Mouse (Mus musculus) kidney, postnatal 0 days (tissue): ENCODE measurements around the gene Tkfc. TPM values are rescaled to one million over a fixed set of nuclear protein-coding genes. Genes with fewer than 3 reads are reported as not detected.

ENCODE experiments used
- ATAC-seq: fragments of 200-750 bp; cut with Nextera tagmentation; replicated peaks from 2 replicates; pipeline ENCODE4 v1.8.0; 2017; ENCODE audit warnings: low read depth, moderate number of reproducible peaks, moderate TSS enrichment, moderate library complexity; ENCODE audit not compliant: low FRiP score
- DNase-seq: peaks from one replicate; pipeline ENCODE4 v3.0.0-alpha.2; 2016; ENCODE audit warnings: low spot score
- H3K27ac ChIP-seq: fragments of 300-500 bp; sonication (generic); 2 replicates; pipeline ENCODE4 v1.5.1; 2014; ENCODE audit warnings: mild to moderate bottlenecking
- H3K27me3 ChIP-seq: fragments of 300-500 bp; sonication (generic); 2 replicates; pipeline ENCODE4 v1.6.1; 2014; ENCODE audit warnings: low read length, mixed read lengths; ENCODE audit not compliant: insufficient read depth
- H3K36me3 ChIP-seq: fragments of 300-500 bp; sonication (generic); 2 replicates; pipeline ENCODE4 v1.6.1; 2014; ENCODE audit warnings: low read length, mixed read lengths; ENCODE audit not compliant: insufficient read depth
- H3K4me1 ChIP-seq: fragments of 300-500 bp; sonication (generic); replicated peaks from 2 replicates; pipeline ENCODE4 v1.6.1; 2014; ENCODE audit warnings: antibody characterized with exemption, low read length, mixed read lengths; ENCODE audit not compliant: insufficient read depth
- H3K4me2 ChIP-seq: fragments of 300-500 bp; sonication (generic); 2 replicates; pipeline ENCODE4 v1.6.1; 2014; ENCODE audit warnings: mild to moderate bottlenecking, low read length, moderate library complexity, mixed read lengths
- H3K4me3 ChIP-seq: fragments of 300-500 bp; sonication (generic); replicated peaks from 2 replicates; pipeline ENCODE4 v1.5.1; 2014; ENCODE audit warnings: low read depth, low read length
- H3K9ac ChIP-seq: fragments of 300-500 bp; sonication (generic); 2 replicates; pipeline ENCODE4 v1.6.1; 2014; ENCODE audit warnings: low read depth, low read length
- H3K9me3 ChIP-seq: fragments of 300-500 bp; sonication (generic); replicated peaks from 2 replicates; pipeline ENCODE4 v1.6.1; 2016; ENCODE audit warnings: low read length, inconsistent platforms, mixed read lengths
- CTCF ChIP-seq: IDR thresholded peaks from 2 replicates; pipeline ENCODE4 v1.5.1; 2016; ENCODE audit warnings: antibody characterized with exemption, low read depth, mild to moderate bottlenecking, moderate library complexity
- WGBS: fragments of 180-500 bp; shearing (Covaris S2); extraction: QIAGEN DNeasy Blood & Tissue Kit; methylation state at CpG from one replicate; pipeline ENCODE4 v1.1.7; 2014; 5-methylcytosine and 5-hydroxymethylcytosine counted together
- polyA plus RNA-seq: library from polyadenylated mRNA; unstranded; fragments of >200 nt; fragmentation: Nextera tagmentation; extraction: Ambion mirVana; gene quantifications from 2 replicates; pipeline ENCODE4 v1.2.1, GENCODE M21; 2015

Tkfc gene
- polyA plus RNA-seq, 1 experiment from 2014 or later, result 42.2 TPM

- H3K4me1 ChIP-seq, result no peaks in the 10 kb centered on the region
- H3K36me3 ChIP-seq, result peaks cover 16% of the 10 kb centered on the region
- no peak for TF ChIP-seq CTCF
- ATAC-seq (no peak), DNase-seq (no peak)
- no peak overlapping the region for H3K9ac ChIP-seq
- no peak overlapping the region for H3K27ac ChIP-seq
- H3K4me2 ChIP-seq, result no peak overlapping the region
- no peak overlapping the region for H3K4me3 ChIP-seq
- H3K9me3 ChIP-seq, result no peaks in the 10 kb centered on the region
- WGBS, result 59% methylated on average over 3 of the region's 3 CpGs
- no peaks in the 10 kb centered on the region for H3K27me3 ChIP-seq
Measured at GRCm38 (mm10) chr19:10590301-10590700, 15.2 kb downstream of the Tkfc start.

GRCm38 (mm10) chr19:10589127-10589857, 16.2 kb downstream of the Tkfc start:
- no peaks in the 10 kb centered on the region for H3K27me3 ChIP-seq
- H3K4me3 ChIP-seq, result no peak overlapping the region
- no peak overlapping the region for H3K9ac ChIP-seq
- H3K4me2 ChIP-seq, result no peak overlapping the region
- H3K4me1 ChIP-seq, result no peaks in the 10 kb centered on the region
- WGBS, result 67% methylated on average over 5 of the region's 5 CpGs
- ATAC-seq, result no peak
- peaks cover 10% of the 10 kb centered on the region for H3K36me3 ChIP-seq
- no peak for TF ChIP-seq CTCF
- H3K9me3 ChIP-seq, result no peaks in the 10 kb centered on the region
- H3K27ac ChIP-seq, result no peak overlapping the region
- no peak for DNase-seq

- TF ChIP-seq CTCF, result no peak
- no peaks in the 10 kb centered on the region for H3K27me3 ChIP-seq
- H3K4me1 ChIP-seq, result no peaks in the 10 kb centered on the region
- no peak overlapping the region for H3K9ac ChIP-seq
- peaks cover 5% of the 10 kb centered on the region for H3K36me3 ChIP-seq
- H3K27ac ChIP-seq, result no peak overlapping the region
- no peak overlapping the region for H3K4me2 ChIP-seq
- 87% methylated on average over 8 of the region's 8 CpGs for WGBS
- ATAC-seq, result no peak
- H3K4me3 ChIP-seq, result no peak overlapping the region
- no peaks in the 10 kb centered on the region for H3K9me3 ChIP-seq
- DNase-seq, result no peak
Measured at GRCm38 (mm10) chr19:10587231-10587630, 18.2 kb downstream of the Tkfc start.

GRCm38 (mm10) chr19:10585112-10585511, 20.3 kb downstream of the Tkfc start:
- TF ChIP-seq CTCF, result no peak
- 79% methylated on average over 8 of the region's 8 CpGs for WGBS
- no peaks in the 10 kb centered on the region for H3K9me3 ChIP-seq
- no peaks in the 10 kb centered on the region for H3K4me1 ChIP-seq
- DNase-seq, result no peak
- H3K27ac ChIP-seq, result no peak overlapping the region
- H3K27me3 ChIP-seq, result no peaks in the 10 kb centered on the region
- no peak overlapping the region for H3K4me3 ChIP-seq
- no peak; the same call in 1 of the 2 replicates for ATAC-seq
- H3K9ac ChIP-seq, result no peak overlapping the region
- no peaks in the 10 kb centered on the region for H3K36me3 ChIP-seq
- no peak overlapping the region for H3K4me2 ChIP-seq

GRCm38 (mm10) chr19:10583550-10584146, 21.8 kb downstream of the Tkfc start:
- no peaks in the 10 kb centered on the region for H3K27me3 ChIP-seq
- no peak overlapping the region for H3K4me2 ChIP-seq
- H3K27ac ChIP-seq, result no peak overlapping the region
- TF ChIP-seq CTCF, result no peak
- H3K4me3 ChIP-seq, result no peak overlapping the region
- DNase-seq (no peak), ATAC-seq (no peak)
- H3K9me3 ChIP-seq, result no peaks in the 10 kb centered on the region
- 60% methylated on average over 7 of the region's 7 CpGs for WGBS
- no peaks in the 10 kb centered on the region for H3K36me3 ChIP-seq
- no peak overlapping the region for H3K9ac ChIP-seq
- 0 out of 2 replicates have a peak, but pooled peaks cover 2% of the 10 kb centered on the region for H3K4me1 ChIP-seq

GRCm38 (mm10) chr19:10581984-10582383, 23.5 kb downstream of the Tkfc start:
- no peaks in the 10 kb centered on the region for H3K36me3 ChIP-seq
- DNase-seq (no peak), ATAC-seq (no peak)
- no peak overlapping the region for H3K9ac ChIP-seq
- WGBS, result 84% methylated on average over 6 of the region's 6 CpGs
- no peaks in the 10 kb centered on the region for H3K9me3 ChIP-seq
- no peaks in the 10 kb centered on the region for H3K27me3 ChIP-seq
- TF ChIP-seq CTCF, result no peak
- H3K4me1 ChIP-seq, result 0 out of 2 replicates have a peak, but pooled peaks cover 5% of the 10 kb centered on the region
- H3K4me3 ChIP-seq, result no peak overlapping the region
- H3K4me2 ChIP-seq, result no peak overlapping the region
- H3K27ac ChIP-seq, result no peak overlapping the region
